Mouse (Mus musculus) WW6 (cell line): ENCODE data around the gene Eif4h.

Experiments used
- DNase-seq: peaks from one replicate; pipeline ENCODE4 v3.0.0-alpha.2; 2013; ENCODE audit warnings: low read depth, low spot score

The Eif4h gene

DNA sequence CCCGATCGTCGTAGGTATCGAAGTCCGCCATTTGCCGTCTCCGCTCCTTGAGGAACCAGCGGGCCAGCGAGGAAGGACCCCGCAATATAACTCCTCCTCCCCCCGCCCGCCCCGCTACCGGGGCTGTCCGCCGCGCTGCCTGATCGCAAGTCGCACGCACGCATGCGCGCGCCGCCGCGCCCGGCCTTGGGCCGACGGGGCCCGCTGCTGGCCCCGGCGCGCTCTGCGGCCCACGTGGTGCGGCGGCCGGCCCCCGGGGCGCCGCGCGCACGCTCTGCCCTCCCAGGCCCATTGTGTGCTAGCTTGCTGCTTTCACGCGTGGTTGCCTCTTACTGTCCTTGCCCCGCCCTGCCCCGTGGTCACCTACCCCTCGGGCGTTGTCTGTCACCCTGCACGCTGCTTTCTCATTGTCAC is at the start of gene Eif4h:
Gene Eif4h, minus strand, starts transcription at position 222 of the 414 bp plus-strand sequence.
- peak; percentile 90 for DNase-seq

DNA sequence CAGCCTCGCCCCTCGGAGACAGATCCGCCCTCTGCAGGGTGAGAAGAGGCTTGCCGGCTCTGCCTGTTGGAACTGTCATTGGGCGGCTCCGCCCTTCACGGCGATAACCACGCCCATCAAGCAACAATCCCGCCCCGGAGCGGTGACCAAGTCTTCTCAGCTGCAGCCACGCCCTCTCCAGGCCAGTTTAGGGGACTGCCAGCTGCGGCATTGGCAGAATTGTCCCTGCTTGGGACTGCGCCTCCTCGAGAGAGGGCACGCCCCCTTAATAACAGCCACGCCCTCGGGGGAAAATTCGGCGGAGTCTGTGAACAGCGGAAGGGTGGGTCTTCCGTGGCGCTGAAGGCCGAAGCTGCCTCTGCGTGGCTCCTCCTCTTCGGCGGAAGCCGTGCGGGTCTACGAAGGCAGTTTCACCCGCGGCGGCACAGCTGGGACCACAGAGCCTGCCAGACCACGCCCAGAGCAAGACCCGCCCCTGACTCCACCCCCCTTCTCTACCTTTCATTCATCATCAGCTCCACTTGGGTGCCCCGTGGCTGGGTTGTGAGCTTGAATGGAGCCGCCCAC is 49.5 kb upstream of the Eif4h start:
- DNase-seq: peak; percentile 98

DNA sequence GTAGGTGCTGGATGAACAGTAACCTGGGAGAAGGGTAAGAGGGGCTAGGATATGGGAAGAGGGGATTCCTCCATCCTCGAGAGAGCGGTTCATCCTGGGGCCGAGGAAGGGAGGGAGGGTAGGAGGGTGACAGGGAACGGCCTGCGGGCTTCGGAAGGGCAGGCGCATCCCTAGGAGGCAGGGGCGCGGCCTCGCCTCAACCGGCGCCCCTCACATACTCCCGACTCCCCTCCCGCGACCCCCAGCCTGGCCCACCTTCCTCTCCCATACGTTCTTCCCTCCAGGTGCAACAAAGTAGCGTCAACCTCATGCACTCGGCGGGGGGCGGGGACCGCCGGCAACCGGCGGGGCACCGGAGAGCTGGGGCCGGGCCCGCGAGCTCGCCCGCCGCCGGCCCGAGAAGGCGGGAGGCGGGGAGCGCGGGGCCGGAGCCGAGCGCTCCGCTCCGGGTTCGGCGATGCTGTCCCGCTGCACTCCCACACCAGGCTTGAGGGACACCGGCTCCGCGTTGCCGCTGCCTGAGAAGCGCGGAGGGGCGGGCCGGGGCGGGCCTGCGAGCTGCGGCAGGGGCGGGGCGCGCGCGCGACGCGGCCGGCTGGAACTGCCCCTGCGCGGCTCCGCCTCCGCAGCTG is 48.9 kb upstream of the Eif4h start, which contains the start of gene Limk1:
Gene Limk1, minus strand, starts transcription at position 513 of the 632 bp plus-strand sequence.
- DNase-seq: peak; percentile 18

DNA sequence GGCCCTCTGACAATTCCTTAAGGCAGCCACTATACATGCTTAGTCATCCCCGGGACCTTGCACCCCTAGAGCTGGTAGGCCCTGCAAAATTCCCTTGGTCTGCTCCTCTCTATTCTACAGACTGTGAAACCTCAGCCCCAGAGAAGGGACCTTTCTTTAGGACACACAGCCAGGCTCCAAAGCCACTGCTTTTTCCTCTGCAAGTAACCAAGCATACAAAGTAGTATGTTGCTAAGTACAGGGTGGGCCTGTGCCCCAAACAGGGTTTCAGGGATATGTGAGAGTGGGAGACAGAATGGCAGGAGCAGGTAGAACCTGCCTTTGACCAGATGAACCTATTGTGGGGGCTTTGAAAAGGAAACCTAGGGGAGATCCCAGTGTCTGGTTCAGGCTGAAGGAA is 47.9 kb upstream of the Eif4h start:
- no peak for DNase-seq

DNA sequence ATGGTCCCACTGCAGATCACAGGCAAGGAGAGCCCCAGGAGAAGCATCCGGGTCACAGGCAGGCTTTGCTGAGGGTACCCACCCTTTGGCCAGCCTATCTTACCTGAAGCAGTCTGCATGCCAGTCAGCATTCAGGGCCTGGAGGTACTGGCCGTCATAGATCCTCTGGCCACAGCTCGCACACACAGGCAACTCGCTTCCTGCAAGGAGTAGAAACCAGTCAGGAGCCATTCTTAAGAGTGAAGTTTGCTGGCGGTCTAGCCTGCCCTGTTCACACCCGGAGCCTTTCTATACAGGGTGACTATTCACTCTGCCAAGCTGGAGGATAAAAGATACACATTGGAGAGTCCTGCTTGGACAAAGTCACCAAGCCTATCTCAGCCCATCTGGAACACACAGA is 47.3 kb upstream of the Eif4h start:
- no peak for DNase-seq

DNA sequence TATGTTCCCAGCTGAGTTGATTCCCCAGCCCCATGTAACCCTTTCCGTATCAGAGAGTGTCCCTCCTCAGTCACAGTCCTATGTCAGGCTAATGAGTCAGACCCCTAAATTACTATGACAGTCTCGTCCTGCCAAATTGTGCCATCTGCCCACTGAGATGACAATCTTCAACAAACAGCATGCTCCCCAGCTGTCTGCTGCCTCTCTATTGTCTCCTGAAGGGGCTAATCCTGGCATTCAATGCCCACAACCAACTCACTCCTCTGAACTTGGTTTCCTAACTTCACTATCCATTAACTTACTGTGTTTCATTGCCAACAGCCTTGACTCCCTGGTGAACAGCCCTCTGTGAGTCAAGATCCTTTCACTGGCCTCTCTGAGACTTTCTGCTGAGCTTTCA is 45.1 kb upstream of the Eif4h start:
- no peak for DNase-seq

DNA sequence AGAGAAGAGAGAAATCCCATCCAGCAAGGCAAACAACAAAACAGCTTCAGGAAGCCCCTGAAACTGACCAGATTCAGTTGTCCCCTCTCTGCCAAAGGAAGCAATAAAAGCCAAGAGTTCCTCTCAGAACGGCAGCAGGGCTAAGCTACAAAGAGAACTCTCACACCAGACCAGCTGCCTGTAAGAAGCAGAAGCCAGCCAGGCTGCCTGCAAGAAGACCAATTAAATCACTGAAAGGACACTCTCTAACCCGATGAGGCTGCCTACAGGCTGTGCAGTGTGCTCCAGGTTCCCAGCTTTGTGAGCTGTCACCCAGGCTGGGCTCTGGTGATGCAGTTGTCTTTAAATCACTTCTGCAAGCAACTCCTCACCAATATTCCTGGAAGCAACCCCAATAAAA is 44.5 kb upstream of the Eif4h start:
- DNase-seq: no peak

DNA sequence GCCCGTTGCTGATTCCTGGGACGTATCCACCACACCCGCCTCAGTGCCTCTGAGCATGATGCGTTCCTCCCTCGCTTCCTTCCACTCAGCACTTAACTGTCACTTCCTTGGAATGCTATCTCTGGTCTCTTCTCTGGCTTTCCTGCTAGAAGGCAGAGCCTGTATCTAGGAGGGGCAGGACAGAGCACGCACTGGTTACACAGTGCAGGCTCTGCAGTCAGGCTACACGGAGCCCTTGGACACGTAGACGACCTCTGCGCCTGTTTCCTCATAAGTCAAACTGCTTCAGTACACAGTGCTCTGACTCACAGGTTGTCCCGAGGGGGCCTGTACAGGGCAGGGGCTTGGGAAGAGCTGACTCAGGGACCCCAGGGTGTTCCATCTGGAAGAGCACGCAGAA is 40.9 kb upstream of the Eif4h start:
- DNase-seq: no peak

DNA sequence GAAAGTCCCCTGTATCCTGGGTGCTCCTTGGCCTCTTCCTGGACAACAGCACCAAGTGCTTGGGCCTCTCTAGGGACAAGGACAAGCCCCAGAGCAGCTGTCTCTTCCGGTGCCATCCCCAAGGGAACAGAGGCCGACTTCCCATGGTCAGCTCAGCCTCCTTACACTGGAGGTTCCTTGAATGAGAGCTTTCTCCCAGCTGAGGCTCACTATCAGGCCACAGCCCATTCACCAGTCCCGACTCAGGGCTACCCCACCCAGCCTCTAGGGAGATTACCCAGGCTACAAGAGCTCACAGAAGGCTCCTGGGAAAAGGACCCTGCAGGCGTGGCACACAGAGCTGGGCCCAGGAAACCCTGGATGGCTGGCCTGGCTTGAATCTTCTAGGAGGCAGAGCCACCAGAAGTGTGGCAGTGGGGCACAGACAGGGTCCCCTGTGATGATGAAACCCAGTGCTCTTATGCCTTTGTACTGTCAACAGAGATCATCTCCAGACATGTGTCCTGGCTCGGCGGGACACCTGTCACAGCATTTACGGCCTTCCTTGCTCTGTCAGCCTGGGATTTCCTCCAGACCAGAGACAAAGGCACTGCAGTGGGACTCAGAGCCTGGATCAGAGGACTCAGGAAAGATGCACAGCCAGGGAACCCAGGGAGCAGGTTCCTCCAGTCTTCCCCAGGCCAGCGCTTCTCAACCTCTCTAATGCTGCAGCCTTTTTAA is 39.7 kb upstream of the Eif4h start:
- no peak for DNase-seq

DNA sequence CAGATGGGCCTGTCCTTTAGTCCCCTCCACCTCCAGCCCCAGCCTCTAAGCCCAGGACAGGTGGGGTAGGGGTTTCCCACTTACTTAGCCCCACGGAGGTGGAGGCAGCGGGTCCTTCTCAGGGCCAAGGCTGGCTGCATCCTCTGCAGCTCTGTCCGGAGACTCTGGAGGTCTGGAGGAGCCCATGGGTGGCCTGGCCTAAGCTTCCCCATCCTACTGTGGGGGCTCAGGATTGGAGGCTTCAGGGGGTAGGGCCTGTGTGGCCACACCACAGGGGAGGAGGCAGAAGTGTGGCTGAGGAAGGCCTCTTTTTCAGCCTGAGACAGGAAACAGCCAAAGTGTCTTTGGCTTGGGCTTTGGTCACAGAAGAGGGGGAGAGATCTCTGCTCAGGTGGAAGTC is 38.7 kb upstream of the Eif4h start:
- no peak for DNase-seq

DNA sequence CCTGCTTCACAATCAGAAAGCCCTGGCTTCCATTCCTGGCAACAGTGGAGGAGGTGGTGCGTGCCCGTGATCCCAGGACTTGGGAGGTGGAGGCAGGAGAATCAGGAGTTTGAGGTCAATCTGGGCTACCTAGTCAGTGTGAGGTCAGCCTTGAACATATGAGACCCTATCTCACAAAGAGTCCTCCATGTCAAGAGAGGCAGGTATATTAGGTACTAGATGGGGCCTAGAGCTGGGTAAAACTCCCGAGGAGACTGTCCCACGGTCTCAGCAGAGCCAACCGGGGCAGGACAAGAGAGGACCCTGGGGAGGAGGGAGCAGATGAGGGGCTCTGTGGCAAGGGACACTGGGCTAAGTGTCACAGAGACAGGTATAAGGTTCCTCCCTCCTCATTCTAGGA is 38.2 kb upstream of the Eif4h start:
- no peak for DNase-seq

DNA sequence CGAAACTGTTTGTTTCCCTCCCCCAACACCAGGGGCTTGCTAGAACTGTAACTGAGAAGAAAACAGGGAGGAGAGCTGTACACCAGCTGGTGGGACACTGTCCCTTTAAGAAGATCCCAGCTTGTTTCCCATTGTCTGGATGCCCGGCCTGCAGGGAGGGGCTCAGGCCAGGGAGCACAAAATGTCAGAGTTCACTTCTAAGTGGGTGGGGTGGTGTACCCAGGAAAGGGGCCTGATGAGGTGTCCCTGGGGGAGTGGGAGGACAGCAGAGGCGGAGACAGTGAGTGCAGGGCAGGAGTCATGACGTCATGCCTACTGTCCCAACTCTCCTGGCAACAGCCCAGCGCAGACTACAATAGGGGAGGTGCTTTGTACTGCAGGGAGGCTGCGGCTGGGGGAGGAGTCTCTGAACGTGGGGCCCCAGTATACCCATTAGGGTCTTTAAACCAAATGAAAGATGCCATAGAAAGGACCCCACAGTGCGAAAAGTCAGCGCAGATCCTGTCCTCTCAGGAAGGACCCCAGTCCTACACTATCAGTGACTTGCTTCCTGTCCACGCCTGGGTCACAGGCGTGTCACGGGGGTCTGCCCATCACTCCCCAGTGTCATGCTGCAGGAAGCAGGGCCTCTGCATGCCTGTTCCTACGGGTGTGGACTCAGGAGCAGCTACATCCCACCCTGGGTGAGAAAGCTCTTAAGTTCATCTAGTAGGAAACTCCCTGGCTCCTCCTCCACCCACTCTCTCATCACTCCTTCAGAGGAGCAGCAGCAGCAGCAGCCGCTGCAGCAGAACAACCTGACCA is 36.9 kb upstream of the Eif4h start:
- no peak for DNase-seq

DNA sequence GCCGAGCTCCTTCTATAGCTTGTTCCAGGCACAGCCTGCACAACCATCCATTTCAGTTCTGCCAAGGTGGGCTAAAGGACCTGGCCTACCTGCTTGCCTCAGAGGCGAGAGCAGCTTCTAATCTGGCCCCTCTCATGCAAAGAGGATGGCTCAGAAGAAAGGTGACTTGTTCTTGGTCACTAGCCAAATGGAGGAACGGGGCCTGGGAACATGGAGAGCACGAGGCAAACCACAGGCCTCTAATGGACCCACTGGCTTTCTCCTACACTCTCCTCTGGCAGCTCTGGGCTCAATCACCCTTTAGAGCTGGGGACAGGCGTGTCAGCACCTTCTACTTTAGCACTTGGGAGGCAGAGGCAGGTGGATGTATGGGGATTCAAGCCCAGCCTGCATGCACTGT is 35.7 kb upstream of the Eif4h start:
- no peak for DNase-seq

DNA sequence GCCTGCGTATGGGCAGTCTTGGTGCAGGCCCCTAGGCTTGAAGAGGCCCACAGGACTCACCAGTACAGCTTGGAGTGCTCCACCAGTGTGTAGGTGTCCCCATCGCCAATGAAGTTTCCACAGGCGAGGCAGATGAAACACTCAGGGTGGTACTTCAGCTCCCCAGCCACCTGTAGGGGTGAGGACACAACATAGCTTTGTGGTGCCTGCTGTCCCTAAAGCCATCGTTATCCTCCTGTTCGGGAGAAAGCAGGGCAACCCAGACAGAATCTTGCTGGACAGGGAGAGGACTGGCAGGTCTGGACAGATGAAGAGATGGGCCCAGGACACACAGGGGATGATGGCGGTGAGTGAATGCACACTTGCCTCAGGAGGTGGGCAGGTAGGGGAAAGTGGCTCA is 33.3 kb upstream of the Eif4h start:
- DNase-seq: no peak

DNA sequence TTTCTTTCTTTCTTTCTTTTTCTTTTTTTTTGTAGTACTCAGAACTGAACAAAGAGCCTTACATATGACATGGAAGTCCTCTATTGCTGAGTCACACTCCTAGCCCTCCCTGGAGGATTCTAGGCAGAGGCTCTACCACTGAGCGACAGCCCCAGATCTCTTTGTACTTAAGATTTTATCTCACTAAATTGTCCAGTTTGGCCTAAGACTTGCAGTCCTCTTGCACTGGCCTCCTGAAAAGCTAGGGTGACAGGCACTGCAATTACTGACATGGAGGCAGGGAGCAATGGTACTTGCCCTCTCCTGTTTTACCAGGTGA is 32.9 kb upstream of the Eif4h start:
- DNase-seq: no peak

DNA sequence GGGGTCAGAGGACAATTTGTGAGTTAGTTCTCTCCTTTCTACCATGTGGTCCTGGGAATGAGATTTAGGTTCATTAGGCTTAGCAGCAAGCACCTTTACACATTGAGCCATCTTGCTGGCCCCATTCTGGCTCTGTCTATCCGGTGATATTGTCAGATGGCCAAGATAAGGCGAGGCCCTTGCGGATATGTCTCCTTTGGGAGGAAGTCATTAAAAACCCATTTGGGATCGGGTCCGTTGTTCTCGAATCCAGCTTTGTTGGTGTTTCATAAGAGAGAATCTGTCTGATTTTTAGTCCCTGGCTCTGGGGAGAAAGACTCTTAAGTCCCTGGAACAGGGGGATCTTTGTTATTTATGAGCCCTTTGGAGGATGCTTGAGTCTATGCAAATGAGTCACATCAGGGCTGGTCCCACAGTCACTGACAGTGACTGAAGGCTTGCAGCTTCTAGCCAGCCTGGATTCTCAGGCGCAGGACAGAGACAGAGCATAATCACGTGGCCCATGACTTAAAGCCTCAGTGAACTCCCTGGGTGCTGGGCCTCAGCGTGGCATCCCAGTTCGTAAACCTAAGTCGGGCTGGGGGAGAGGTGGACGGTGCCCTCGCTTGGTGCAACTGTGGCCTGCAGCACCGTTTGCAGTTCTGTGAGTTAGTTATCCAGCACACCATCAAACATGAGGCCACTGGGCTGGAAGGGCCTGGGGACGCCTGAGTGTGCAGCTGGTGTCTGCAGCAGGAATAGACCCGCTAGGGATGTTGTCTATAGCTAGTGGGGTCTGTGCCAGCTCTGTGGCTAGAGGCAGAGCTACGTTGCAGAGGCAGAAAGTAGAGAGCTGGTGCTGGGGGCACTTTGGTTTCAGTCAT is 32.3 kb upstream of the Eif4h start:
- DNase-seq: no peak

DNA sequence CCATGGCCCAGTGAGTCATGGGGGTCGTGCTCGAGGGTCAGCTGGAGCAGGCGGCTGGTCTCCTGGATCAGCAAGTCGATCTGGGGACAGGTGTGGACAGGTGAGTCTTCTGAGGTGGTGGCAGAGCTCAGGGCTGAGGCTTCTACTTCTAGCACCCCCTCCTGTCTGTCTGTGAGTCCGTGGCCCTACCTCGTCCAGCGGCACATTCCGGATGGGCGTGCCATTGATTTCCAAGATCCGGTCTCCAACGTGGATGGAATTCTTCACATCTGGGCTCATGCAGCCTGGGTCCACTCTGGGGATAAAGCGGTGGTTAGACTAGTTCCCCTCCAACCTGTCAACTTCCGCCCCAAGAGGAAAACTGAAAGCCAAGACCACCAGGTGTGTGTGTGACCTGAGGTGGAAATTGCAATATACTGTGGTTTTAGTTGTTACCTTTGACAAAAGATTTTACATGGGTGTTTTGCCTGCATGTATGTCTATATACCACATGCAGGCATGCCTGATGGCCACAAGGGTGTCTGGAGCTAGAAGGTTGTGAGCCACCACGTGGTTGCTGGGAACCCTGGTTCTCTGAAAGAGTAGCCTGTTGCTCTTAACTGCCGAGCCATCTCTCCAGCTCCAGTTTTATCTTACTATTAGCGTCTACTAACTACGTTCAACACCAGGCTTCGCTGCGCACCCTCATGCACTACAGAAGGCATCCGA is 29.9 kb upstream of the Eif4h start:
- DNase-seq: no peak

DNA sequence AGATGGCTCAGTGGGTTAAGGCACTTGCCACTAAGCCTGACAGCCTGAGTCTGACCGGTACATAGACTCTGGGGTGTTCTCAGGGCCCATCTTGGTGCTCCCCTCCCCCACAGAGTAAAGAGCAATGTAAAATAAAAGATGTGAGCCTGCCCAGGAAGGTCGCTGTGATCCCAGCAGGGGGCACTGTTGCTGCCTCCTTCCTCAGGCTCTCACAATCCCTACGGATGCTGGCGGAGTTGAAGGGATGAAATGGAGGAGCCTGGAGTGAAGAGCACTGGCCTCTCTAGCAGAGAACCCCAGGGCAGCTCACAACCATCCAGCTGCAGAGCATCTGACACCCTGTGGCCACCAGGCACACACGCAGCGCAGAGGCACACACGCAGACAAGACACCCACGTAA is 29.2 kb upstream of the Eif4h start:
- DNase-seq: peak; percentile 78

DNA sequence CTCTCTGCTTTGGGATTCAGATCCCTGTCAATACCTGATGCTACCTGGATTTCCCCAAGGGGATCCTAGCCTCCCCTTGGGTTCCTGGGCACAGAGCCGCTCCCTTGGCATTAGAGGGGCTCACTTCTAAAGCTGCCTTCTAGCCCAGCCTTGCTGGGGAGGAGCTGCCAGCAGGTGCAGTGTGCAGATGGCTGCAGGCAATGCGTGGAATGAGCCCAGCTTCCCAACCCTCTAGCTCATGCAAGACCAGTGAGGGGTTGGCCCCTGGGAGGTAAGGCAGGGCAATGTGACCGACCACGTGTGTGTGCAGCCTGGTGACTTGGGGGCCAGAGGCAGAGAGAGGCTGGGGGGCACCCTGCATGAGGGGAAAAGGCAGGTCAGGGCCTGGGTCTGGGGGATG is 17.4 kb upstream of the Eif4h start:
- DNase-seq: no peak

DNA sequence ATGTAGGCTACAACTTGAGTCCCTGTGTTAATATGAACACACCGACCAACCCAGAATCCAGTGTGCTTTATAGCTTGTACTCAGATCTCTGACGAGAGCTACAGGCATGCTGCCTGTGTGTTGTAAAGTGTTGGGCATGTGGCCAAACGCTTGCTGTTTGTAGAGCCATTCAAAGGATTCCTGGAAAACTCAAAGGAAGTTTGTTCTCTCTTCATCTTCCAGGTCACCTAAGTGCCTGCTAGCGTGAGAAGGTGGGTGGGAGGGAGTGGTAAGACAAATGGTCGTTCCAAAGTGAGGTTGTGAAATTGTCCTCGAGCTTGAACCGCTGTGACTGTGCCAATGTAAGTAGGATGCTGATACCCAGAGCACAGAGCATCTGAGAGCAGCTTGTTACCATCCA is 12.7 kb upstream of the Eif4h start:
- DNase-seq: no peak

DNA sequence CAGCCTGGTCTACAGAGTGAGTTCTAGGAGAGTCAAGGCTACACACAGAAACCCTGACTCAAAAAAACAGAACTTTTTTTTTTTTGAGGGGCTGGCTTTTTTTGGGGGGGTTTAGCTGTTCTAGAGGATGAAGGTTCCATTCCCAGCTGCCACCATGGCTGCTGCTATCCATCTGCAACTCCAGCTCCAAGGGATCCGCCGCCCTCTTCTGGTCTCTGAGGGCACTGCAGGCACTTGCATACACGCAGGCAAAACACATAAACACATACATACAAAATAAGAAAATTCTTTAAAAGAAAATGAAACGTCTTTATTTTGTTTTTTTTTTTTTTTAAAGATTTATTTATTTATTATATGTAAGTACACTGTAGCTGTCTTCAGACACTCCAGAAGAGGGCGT is 11.6 kb upstream of the Eif4h start:
- peak; percentile 33 for DNase-seq
